Comparison of ENCODE assay signal across 8 mouse cellular contexts in genomic region chr4:120925386-120925785, GRCm38 (mm10). TPM values are rescaled to one million over a fixed set of nuclear protein-coding genes. Genes with fewer than 3 reads are reported as not detected.
DNase-seq lines count a peak whose midpoint lies in the region; ATAC-seq and TF ChIP-seq lines count a peak whose summit lies in the region.

No protein-coding gene starts in this region.

- TF ChIP-seq POLR2A in myocyte (IDR thresholded peaks at IDR 0.05; ENCODE audit: insufficient read length, low read depth), result no peak

- peak overlapping the region; percentile 91 for H3K27ac ChIP-seq in forebrain, embryonic 10.5 days
- peak overlapping the region; percentile 80 for H3K27ac ChIP-seq in liver, embryonic 13.5 days

- H3K27me3 ChIP-seq in forebrain, embryonic 10.5 days (ENCODE audit: poor library complexity, severe bottlenecking), result no peaks in the 10 kb centered on the region
- H3K27me3 ChIP-seq in liver, embryonic 13.5 days, result no peaks in the 10 kb centered on the region
- H3K27me3 ChIP-seq in myocyte (ENCODE audit: control insufficient read depth, insufficient read depth, insufficient read length), result no peaks in the 10 kb centered on the region

- 19% methylated on average over 3 of the region's 3 CpGs for WGBS in forebrain, embryonic 10.5 days
- WGBS in liver, embryonic 13.5 days (ENCODE audit: insufficient replicate concordance), result 12% methylated on average over 3 of the region's 3 CpGs

- H3K4me1 ChIP-seq in forebrain, embryonic 10.5 days, result peaks cover 10% of the 10 kb centered on the region
- H3K4me1 ChIP-seq in liver, embryonic 13.5 days (replicated peaks), result peaks cover 25% of the 10 kb centered on the region

- peak; percentile 20 for DNase-seq in ovary, adult 18-20 months (ENCODE audit: low spot score)
- DNase-seq in ovary, postnatal 14 days (ENCODE audit: low spot score), result no peak
- peak; percentile 82 for DNase-seq in brain, adult 2 months (ENCODE audit: low read depth, low spot score)
- no peak for DNase-seq in forebrain, embryonic 10.5 days (ENCODE audit: extremely low spot score, low spot score)
- peak; percentile 71 for DNase-seq in induced T-regulatory cell, adult 2 months (ENCODE audit: low read depth)
- DNase-seq in liver, embryonic 13.5 days, result peak; percentile 29

- H3ac ChIP-seq in myocyte (ENCODE audit: control insufficient read depth, insufficient read length), result no peak overlapping the region

- H3K9me3 ChIP-seq in forebrain, embryonic 10.5 days, result peaks cover 20% of the 10 kb centered on the region
- peaks cover 2% of the 10 kb centered on the region; the same call in 1 of the 2 replicates for H3K9me3 ChIP-seq in liver, embryonic 13.5 days (replicated peaks)

- H3K4me3 ChIP-seq in forebrain, embryonic 10.5 days, result peak overlapping the region; percentile 72
- H3K4me3 ChIP-seq in liver, embryonic 13.5 days (replicated peaks), result peak overlapping the region; percentile 74
- peak overlapping the region; percentile 82 for H3K4me3 ChIP-seq in myocyte

- H3K4me2 ChIP-seq in liver, embryonic 13.5 days, result peak overlapping the region; percentile 84
- peak overlapping the region; percentile 79 for H3K4me2 ChIP-seq in myocyte (ENCODE audit: low read depth)

- peak overlapping the region; percentile 81 for H3K9ac ChIP-seq in liver, embryonic 13.5 days

- peak; percentile 73 for ATAC-seq in liver, embryonic 13.5 days (ENCODE audit: low read depth)
- no peak for ATAC-seq in erythroid progenitor cell, adult 5-6 weeks (replicated peaks; ENCODE audit: low FRiP score, poor library complexity, severe bottlenecking)

- peaks cover 32% of the 10 kb centered on the region for H3K36me3 ChIP-seq in forebrain, embryonic 10.5 days (replicated peaks)
- peaks cover 20% of the 10 kb centered on the region for H3K36me3 ChIP-seq in liver, embryonic 13.5 days
- peaks cover 8% of the 10 kb centered on the region for H3K36me3 ChIP-seq in myocyte (ENCODE audit: control insufficient read depth, insufficient read depth)

- H3K79me2 ChIP-seq in myocyte (ENCODE audit: control insufficient read depth, insufficient read depth), result peaks cover 21% of the 10 kb centered on the region

TF ChIP-seq in myocyte, 11 proteins besides CTCF, POLR2A, EP300 and RAD21:
- TF ChIP-seq USF1 (IDR thresholded peaks at IDR 0.05; ENCODE audit: low read depth) (peak; percentile 91), TCF12 (IDR thresholded peaks at IDR 0.05; ENCODE audit: insufficient read depth, poor library complexity, severe bottlenecking) (no peak)
TF ChIP-seq in myocyte: peak in this region for 1.

RNA-seq across cellular contexts. Expression of gene Exo5, which starts 0.6 kb away (rescaled TPM):
- polyA plus RNA-seq in forebrain, embryonic 10.5 days (2016; fragmentation: Nextera tagmentation; extraction: Ambion mirVana), result 36.2 and 40.1 TPM in 2 replicates
- 8.0 and 9.7 TPM in 2 replicates for polyA plus RNA-seq in liver, embryonic 13.5 days (2015; fragmentation: Nextera tagmentation; extraction: Ambion mirVana)
- 6.3 TPM for polyA plus RNA-seq in myocyte (2012; fragmentation: generic; extraction: Trizol)
- total RNA-seq in erythroid progenitor cell, adult 5-6 weeks (2015; ENCODE audit: low replicate concordance), result 9.4 and 10.1 TPM in 2 replicates
- 3.5 and 4.2 TPM in 2 replicates for total RNA-seq in erythroid progenitor cell, adult 5-6 weeks (2017; ENCODE audit: low replicate concordance)

RNA-seq across cellular contexts. Expression of gene Zfp69, which starts 26.1 kb away (rescaled TPM):
- 9.9 and 10.5 TPM in 2 replicates for polyA plus RNA-seq in forebrain, embryonic 10.5 days (2016; fragmentation: Nextera tagmentation; extraction: Ambion mirVana)
- polyA plus RNA-seq in liver, embryonic 13.5 days (2015; fragmentation: Nextera tagmentation; extraction: Ambion mirVana), result 1.8 and 2.0 TPM in 2 replicates
- polyA plus RNA-seq in myocyte (2012; fragmentation: generic; extraction: Trizol), result 0.61 TPM
- total RNA-seq in erythroid progenitor cell, adult 5-6 weeks (2015; ENCODE audit: low replicate concordance), result not detected in 2 replicates
- total RNA-seq in erythroid progenitor cell, adult 5-6 weeks (2017; ENCODE audit: low replicate concordance), result not detected in 2 replicates

Comparison
In these comparisons a context has a peak if more than half of its experiments do, and no peak if none do; other contexts are left out.
1. DNase-seq: peak in ovary, adult 18-20 months (single experiment), brain, adult 2 months (single experiment), induced T-regulatory cell, adult 2 months (single experiment) and liver, embryonic 13.5 days (single experiment); none in ovary, postnatal 14 days (single experiment) and forebrain, embryonic 10.5 days (single experiment).
2. Peak in every context shown above with its lines, with median percentiles within 50 percentile points of each other: H3K4me3 ChIP-seq.